Mouse (Mus musculus) heart, postnatal 4 days (tissue): Measurements from ENCODE around the gene Ttc22. TPM values are rescaled to one million over a fixed set of nuclear protein-coding genes. Genes with fewer than 3 reads are reported as not detected.

ENCODE experiments used
- DNase-seq: peaks from one replicate; pipeline ENCODE4 v3.0.0; 2021
- total RNA-seq, 2 experiments: library from RNA; stranded (reverse); gene quantifications; 2 replicates each; pipeline ENCODE4 v1.2.3; 2021

Ttc22 gene
- total RNA-seq, 2 experiments from 2014 or later, result 0.38 to 0.45 TPM

- DNase-seq, result no peak
Observed at GRCm38 (mm10) chr4:106664697-106665096, 42.5 kb downstream of the Ttc22 start.

- DNase-seq, result no peak
Observed at GRCm38 (mm10) chr4:106665269-106665668, 43.0 kb downstream of the Ttc22 start.

- DNase-seq, result no peak
Observed at GRCm38 (mm10) chr4:106665673-106666072, 43.4 kb downstream of the Ttc22 start.

GRCm38 (mm10) chr4:106666546-106666945 is 44.3 kb downstream of the Ttc22 start:
- no peak for DNase-seq

- DNase-seq, result no peak
Observed at GRCm38 (mm10) chr4:106676749-106677148, 54.5 kb downstream of the Ttc22 start.

- peak; percentile 94 for DNase-seq
Observed at GRCm38 (mm10) chr4:106678442-106679118, 56.3 kb downstream of the Ttc22 start, which contains the start of gene Ttc4. TSS of gene Ttc4 (minus strand) at chr4:106678944.

GRCm38 (mm10) chr4:106679152-106679551 is 56.9 kb downstream of the Ttc22 start:
- no peak for DNase-seq

- no peak for DNase-seq
Observed at GRCm38 (mm10) chr4:106680955-106681354, 58.7 kb downstream of the Ttc22 start.

GRCm38 (mm10) chr4:106688636-106689296 is 66.5 kb downstream of the Ttc22 start:
- DNase-seq, result no peak

Other genes with a start within 250 kb of the Ttc22 start
- gene Pcsk9, start 158.1 kb upstream of the Ttc22 start, total RNA-seq, result not detected
- gene Bsnd, start 130.1 kb upstream of the Ttc22 start, total RNA-seq, result not detected
- gene Dhcr24, start 61.4 kb upstream of the Ttc22 start, total RNA-seq, result 10 to 100 TPM; 31.9 to 34.3 TPM
- not detected for gene Lexm, start 5.2 kb upstream of the Ttc22 start, total RNA-seq
- 1 to 10 TPM; 6.7 to 7.4 TPM for gene Pars2, start 28.6 kb downstream of the Ttc22 start, total RNA-seq
- gene Ttc4, start 56.5 kb downstream of the Ttc22 start, total RNA-seq, result 10 to 100 TPM; 21.6 to 23.9 TPM
- gene Mroh7, start 108.5 kb downstream of the Ttc22 start, total RNA-seq, result 1 to 10 TPM in 1 of 2 experiments, under 1 TPM in 1; 0.16 to 1.1 TPM
- gene Fam151a, start 111.5 kb downstream of the Ttc22 start, total RNA-seq, result under 1 TPM; 0.19 to 0.41 TPM
- 10 to 100 TPM; 12.7 to 13.7 TPM for gene Acot11, start 182.6 kb downstream of the Ttc22 start, total RNA-seq